21 mouse cellular contexts compared by ENCODE assay signal in genomic region chr11:110409131-110409530, GRCm38 (mm10). TPM values are rescaled to one million over a fixed set of nuclear protein-coding genes. Genes with fewer than 3 reads are reported as not detected.
A peak's percentile ranks its signal among the peaks of the same experiment; 100 is the strongest.
DNase-seq lines count a peak whose midpoint lies in the region; ATAC-seq and TF ChIP-seq lines count a peak whose summit lies in the region.
"Had no signal": no experiment of that assay in that cellular context is flagged by ENCODE, and none has a peak within 500 bp of the region (broad histone marks: within the 10 kb centered on the region; RNA-seq: fewer than 3 reads in every experiment).

No protein-coding gene starts in this region.

- 0 out of 2 replicates have a peak overlapping the region, but pooled peaks have one; percentile 1 for H3K27ac ChIP-seq in forebrain, postnatal 0 days (ENCODE audit: low read depth, low read length)
- H3K27ac ChIP-seq in forebrain, embryonic 16.5 days (ENCODE audit: low read length): no peak overlapping the region
- H3K27ac ChIP-seq in kidney, adult 2 months (ENCODE audit: insufficient read depth, low read depth, low read length): no peak overlapping the region
- H3K27ac ChIP-seq in lung, embryonic 14.5 days (ENCODE audit: low read depth): peak overlapping the region; percentile 10; the same call in 1 of the 2 replicates
- H3K27ac ChIP-seq: embryonic facial prominence, embryonic 13.5 days; forebrain, embryonic 15.5 days; heart, embryonic 15.5 days; stomach, embryonic 15.5 days had no signal

- H3K36me3 ChIP-seq in forebrain, postnatal 0 days (ENCODE audit: insufficient read depth): no peaks in the 10 kb centered on the region
- no peaks in the 10 kb centered on the region for H3K36me3 ChIP-seq in forebrain, embryonic 16.5 days (ENCODE audit: control insufficient read depth, insufficient read depth)
- H3K36me3 ChIP-seq in kidney, adult 2 months (ENCODE audit: control insufficient read depth, insufficient read depth, low read length): no peaks in the 10 kb centered on the region
- H3K36me3 ChIP-seq in lung, embryonic 14.5 days (ENCODE audit: insufficient read depth): no peaks in the 10 kb centered on the region
- H3K36me3 ChIP-seq: forebrain, embryonic 15.5 days; G1E; heart, embryonic 15.5 days; stomach, embryonic 15.5 days had no signal

- DNase-seq in forebrain, postnatal 0 days: no peak
- DNase-seq in kidney, adult 2 months: no peak
- no peak for DNase-seq in kidney, postnatal 4 days
- DNase-seq in lung, embryonic 14.5 days: peak; percentile 33
- no peak for DNase-seq in lung, postnatal 36 days
- peak; percentile 65 for DNase-seq in R1 (ENCODE audit: low read depth, low spot score)
- DNase-seq: adrenal gland, adult 8-10 months; cerebellum, adult 11-12 months; kidney, postnatal 14 days; thymus, adult 18-20 months had no signal

- H3K9ac ChIP-seq in forebrain, postnatal 0 days: no peak overlapping the region
- no peak overlapping the region for H3K9ac ChIP-seq in forebrain, embryonic 16.5 days (replicated peaks; ENCODE audit: low read depth, low read length)
- no peak overlapping the region for H3K9ac ChIP-seq in lung, embryonic 14.5 days
- H3K9ac ChIP-seq: embryonic facial prominence, embryonic 13.5 days; forebrain, embryonic 15.5 days; heart, embryonic 15.5 days; stomach, embryonic 15.5 days had no signal

- H3K4me2 ChIP-seq in forebrain, postnatal 0 days (ENCODE audit: low read depth): no peak overlapping the region
- no peak overlapping the region for H3K4me2 ChIP-seq in forebrain, embryonic 16.5 days (ENCODE audit: low read length)
- H3K4me2 ChIP-seq in lung, embryonic 14.5 days: no peak overlapping the region
- H3K4me2 ChIP-seq: embryonic facial prominence, embryonic 13.5 days; forebrain, embryonic 15.5 days; heart, embryonic 15.5 days; midbrain, embryonic 11.5 days; stomach, embryonic 15.5 days had no signal

- 91% methylated on average over 12 of the region's 12 CpGs for WGBS in forebrain, postnatal 0 days
- WGBS in forebrain, embryonic 16.5 days: 91% methylated on average over 12 of the region's 12 CpGs
- 83% methylated on average over 12 of the region's 12 CpGs for WGBS in kidney, adult 2 months
- WGBS in lung, embryonic 14.5 days: 77% methylated on average over 12 of the region's 12 CpGs

- no peak for ATAC-seq in forebrain, postnatal 0 days
- ATAC-seq in forebrain, embryonic 16.5 days: no peak
- no peak for ATAC-seq in lung, embryonic 14.5 days (ENCODE audit: insufficient read depth)
- no peak for ATAC-seq in erythroid progenitor cell, adult 5-6 weeks (replicated peaks; ENCODE audit: low FRiP score, poor library complexity, severe bottlenecking)
- ATAC-seq: activated CD4-positive, CD25-positive, alpha-beta regulatory T cell, adult 4 months; forebrain, embryonic 15.5 days; Patski had no signal

- 0 out of 2 replicates have a peak, but pooled peaks have one; percentile 9 for TF ChIP-seq CTCF in forebrain, postnatal 0 days (IDR thresholded peaks at IDR 0.05; ENCODE audit: low read depth)
- TF ChIP-seq CTCF in kidney, adult 2 months (conservative IDR thresholded peaks at IDR 0.05; ENCODE audit: insufficient read depth, insufficient read length, low read depth, low read length): 0 out of 2 replicates have a peak, but pooled peaks have one; percentile 14
- peak; percentile 16; the same call in 1 of the 2 replicates for TF ChIP-seq CTCF in lung, embryonic 14.5 days (IDR thresholded peaks at IDR 0.05; ENCODE audit: low read depth)

- H3K27me3 ChIP-seq in forebrain, postnatal 0 days (ENCODE audit: insufficient read depth, low read length): no peaks in the 10 kb centered on the region
- H3K27me3 ChIP-seq in forebrain, embryonic 16.5 days (replicated peaks; ENCODE audit: control insufficient read depth, insufficient read depth, low read length): no peaks in the 10 kb centered on the region
- no peaks in the 10 kb centered on the region for H3K27me3 ChIP-seq in kidney, adult 2 months (replicated peaks; ENCODE audit: control insufficient read depth, insufficient read depth, low read length)
- H3K27me3 ChIP-seq in lung, embryonic 14.5 days (ENCODE audit: insufficient read depth, low read length): no peaks in the 10 kb centered on the region
- H3K27me3 ChIP-seq: embryonic facial prominence, embryonic 13.5 days; forebrain, embryonic 15.5 days; heart, embryonic 15.5 days; Patski; stomach, embryonic 15.5 days had no signal

- TF ChIP-seq POLR2A in kidney, adult 2 months (IDR thresholded peaks at IDR 0.05; ENCODE audit: low read depth, low read length): no peak

- H3K4me1 ChIP-seq in forebrain, postnatal 0 days (ENCODE audit: insufficient read depth): no peaks in the 10 kb centered on the region
- no peaks in the 10 kb centered on the region for H3K4me1 ChIP-seq in forebrain, embryonic 16.5 days (replicated peaks; ENCODE audit: control insufficient read depth, insufficient read depth, low read length)
- H3K4me1 ChIP-seq in kidney, adult 2 months (ENCODE audit: control insufficient read depth, insufficient read depth, low read length): peaks cover 3% of the 10 kb centered on the region; the same call in 1 of the 2 replicates
- H3K4me1 ChIP-seq in lung, embryonic 14.5 days (ENCODE audit: insufficient read depth): peaks cover 5% of the 10 kb centered on the region; the same call in 1 of the 2 replicates
- H3K4me1 ChIP-seq: heart, embryonic 15.5 days had no signal

- no peaks in the 10 kb centered on the region for H3K9me3 ChIP-seq in forebrain, postnatal 0 days (ENCODE audit: low read length)
- no peaks in the 10 kb centered on the region for H3K9me3 ChIP-seq in forebrain, embryonic 16.5 days (ENCODE audit: control insufficient read depth, low read length)
- H3K9me3 ChIP-seq in lung, embryonic 14.5 days (ENCODE audit: low read depth, low read length): no peaks in the 10 kb centered on the region
- H3K9me3 ChIP-seq: embryonic facial prominence, embryonic 13.5 days; forebrain, embryonic 15.5 days; heart, embryonic 15.5 days; stomach, embryonic 15.5 days had no signal

- H3K4me3 ChIP-seq in forebrain, postnatal 0 days (ENCODE audit: low read depth, low read length): no peak overlapping the region
- H3K4me3 ChIP-seq in forebrain, embryonic 16.5 days (replicated peaks; ENCODE audit: low read length): no peak overlapping the region
- no peak overlapping the region for H3K4me3 ChIP-seq in kidney, adult 2 months (ENCODE audit: insufficient read depth, low read depth, low read length)
- no peak overlapping the region for H3K4me3 ChIP-seq in lung, embryonic 14.5 days (ENCODE audit: low read depth, low read length)
- H3K4me3 ChIP-seq: embryonic facial prominence, embryonic 13.5 days; erythroblast, embryonic 14.5 days; forebrain, embryonic 15.5 days; heart, embryonic 15.5 days; stomach, embryonic 15.5 days had no signal

RNA-seq across cellular contexts. Expression of gene Map2k6, which starts 10.2 kb away (rescaled TPM):
- 25.5 and 25.9 TPM in 2 replicates for total RNA-seq in forebrain, postnatal 0 days (2014; rRNA removed)
- polyA plus RNA-seq in forebrain, postnatal 0 days (2015; fragmentation: Nextera tagmentation; extraction: Ambion mirVana): 19.2 and 21.3 TPM in 2 replicates
- 44.7 and 51.7 TPM in 2 replicates for polyA plus RNA-seq in forebrain, embryonic 16.5 days (2015; fragmentation: Nextera tagmentation; extraction: Ambion mirVana)
- polyA plus RNA-seq in kidney, adult 2 months (2012; rRNA removed): 5.6 and 6.6 TPM in 2 replicates
- polyA plus RNA-seq in lung, embryonic 14.5 days (2014; fragmentation: Nextera tagmentation; extraction: Ambion mirVana): 25.4 and 26.4 TPM in 2 replicates
- 4.2 and 4.7 TPM in 2 replicates for total RNA-seq in erythroid progenitor cell, adult 5-6 weeks (2015; ENCODE audit: low replicate concordance)
- total RNA-seq in erythroid progenitor cell, adult 5-6 weeks (2017; ENCODE audit: low replicate concordance): 0.77 TPM in 1 of 2 replicates, not detected in the other
- polyA plus RNA-seq: erythroblast, embryonic 14.5 days; G1E had no signal

Comparison
In these comparisons a context has a peak if more than half of its experiments do, and no peak if none do; other contexts are left out.
1. DNase-seq: peak in lung, embryonic 14.5 days (single experiment) and R1 (single experiment); none in forebrain, postnatal 0 days (single experiment), kidney, adult 2 months (single experiment), kidney, postnatal 4 days (0 of 2) and lung, postnatal 36 days (single experiment).
2. H3K27ac ChIP-seq: peak in forebrain, postnatal 0 days (single experiment) and lung, embryonic 14.5 days (single experiment); none in forebrain, embryonic 16.5 days (single experiment) and kidney, adult 2 months (single experiment).
3. Peak in every context shown above with its lines, with median percentiles within 50 percentile points of each other: CTCF ChIP-seq.